Mouse (Mus musculus) retina, postnatal 1 day (tissue): ENCODE measurements at regions not wholly inside any gene's neighbourhood (a gene's known extent, or its start where the extent isn't known, plus 50 kb on each side); places are given as distances from the start of the nearest gene placed in this dataset.
"Not testable (repeated sequence)": the region's sequence is repeated elsewhere in the genome, so short reads cannot be mapped to it uniquely, and the experiment has no call there.

ENCODE experiments used
- DNase-seq: peaks from one replicate; pipeline ENCODE4 v3.0.0-alpha.2; 2012

GRCm38 (mm10) chr10:112521388-112521787 lies 250.5 kb downstream of the Kcnc2 start:
- DNase-seq = peak; percentile 19

- peak; percentile 69 for DNase-seq
These were observed 272.1 kb downstream of the Kcnc2 start for GRCm38 (mm10) chr10:112543051-112543450.

GRCm38 (mm10) chr10:112571772-112572551 lies 301.0 kb downstream of the Kcnc2 start:
- DNase-seq = no peak

GRCm38 (mm10) chr10:112572556-112572955 lies 301.6 kb downstream of the Kcnc2 start:
- no peak for DNase-seq

- no peak for DNase-seq
These were observed 314.0 kb downstream of the Kcnc2 start for GRCm38 (mm10) chr10:112584939-112585338.

- no peak for DNase-seq
These were observed 323.4 kb downstream of the Kcnc2 start for GRCm38 (mm10) chr10:112594327-112594726.

- no peak for DNase-seq
These were observed 323.2 kb downstream of the Atxn7l3b start for GRCm38 (mm10) chr10:112605592-112605991.

- DNase-seq = no peak
These were observed 321.2 kb downstream of the Atxn7l3b start for GRCm38 (mm10) chr10:112607642-112608041.

GRCm38 (mm10) chr10:112611711-112612110 lies 317.1 kb downstream of the Atxn7l3b start:
- DNase-seq = no peak

- no peak for DNase-seq
These were observed 315.1 kb downstream of the Atxn7l3b start for GRCm38 (mm10) chr10:112613751-112614150.

- no peak for DNase-seq
These were observed 314.6 kb downstream of the Atxn7l3b start for GRCm38 (mm10) chr10:112614226-112614625.

GRCm38 (mm10) chr10:112619740-112620139 lies 309.1 kb downstream of the Atxn7l3b start:
- DNase-seq = peak; percentile 23

GRCm38 (mm10) chr10:112629752-112630151 lies 299.0 kb downstream of the Atxn7l3b start:
- DNase-seq = peak; percentile 9

GRCm38 (mm10) chr10:112635199-112635598 lies 293.6 kb downstream of the Atxn7l3b start:
- DNase-seq = peak; percentile 6

- DNase-seq = no peak
These were observed 292.2 kb downstream of the Atxn7l3b start for GRCm38 (mm10) chr10:112636574-112636973.

GRCm38 (mm10) chr10:112640551-112640950 lies 288.2 kb downstream of the Atxn7l3b start:
- not testable (repeated sequence) for DNase-seq

- no peak for DNase-seq
These were observed 279.8 kb downstream of the Atxn7l3b start for GRCm38 (mm10) chr10:112648986-112649385.
